Mouse (Mus musculus): Measurements from ENCODE around the gene Pmch. TPM values are rescaled to one million over a fixed set of nuclear protein-coding genes. Genes with fewer than 3 reads are reported as not detected.
A peak's percentile ranks its signal among the peaks of the same experiment; 100 is the strongest.

The Pmch gene
- polyA plus RNA-seq (2014; fragmentation: Nextera tagmentation; extraction: Ambion mirVana): 19.0 and 19.2 TPM in 2 replicates

- no peaks in the 10 kb centered on the region for H3K9me3 ChIP-seq (replicated peaks; ENCODE audit: control insufficient read depth, low read length)
- ATAC-seq (no peak), DNase-seq (ENCODE audit: low spot score) (no peak)
- H3K27me3 ChIP-seq (replicated peaks; ENCODE audit: control insufficient read depth, insufficient read depth, low read length): no peaks in the 10 kb centered on the region
- H3K4me2 ChIP-seq (ENCODE audit: low read length): no peak within 1 kb of the TSS
- H3K36me3 ChIP-seq (ENCODE audit: control insufficient read depth, insufficient read depth, low read length): 0 out of 2 replicates have a peak, but pooled peaks cover 4% of the 10 kb centered on the region
- 12% methylated on average over 5 of the region's 5 CpGs for WGBS
- H3K4me1 ChIP-seq (ENCODE audit: control insufficient read depth, insufficient read depth, low read length): no peaks in the 10 kb centered on the region
- H3K4me3 ChIP-seq (ENCODE audit: low read depth, low read length): no peak within 1 kb of the TSS
- no peak within 1 kb of the TSS for H3K27ac ChIP-seq (ENCODE audit: low read depth, low read length)
- no peak within 1 kb of the TSS for H3K9ac ChIP-seq (ENCODE audit: low read length)
These were observed at the start of gene Pmch for GRCm38 (mm10) chr10:88090772-88091171. TSS of gene Pmch (plus strand) at chr10:88091072.

- H3K27me3 ChIP-seq (replicated peaks; ENCODE audit: control insufficient read depth, insufficient read depth, low read length): no peaks in the 10 kb centered on the region
- no peaks in the 10 kb centered on the region for H3K4me1 ChIP-seq (ENCODE audit: control insufficient read depth, insufficient read depth, low read length)
- H3K9ac ChIP-seq (ENCODE audit: low read length): no peak overlapping the region
- H3K36me3 ChIP-seq (ENCODE audit: control insufficient read depth, insufficient read depth, low read length): no peaks in the 10 kb centered on the region
- no peaks in the 10 kb centered on the region for H3K9me3 ChIP-seq (replicated peaks; ENCODE audit: control insufficient read depth, low read length)
- H3K4me2 ChIP-seq (ENCODE audit: low read length): no peak overlapping the region
- DNase-seq (ENCODE audit: low spot score) (no peak), ATAC-seq (no peak)
- 87% methylated on average over 4 of the region's 4 CpGs for WGBS
- H3K27ac ChIP-seq (ENCODE audit: low read depth, low read length): no peak overlapping the region
- no peak overlapping the region for H3K4me3 ChIP-seq (ENCODE audit: low read depth, low read length)
These were observed 46.6 kb upstream of the Pmch start for GRCm38 (mm10) chr10:88044297-88044696.

GRCm38 (mm10) chr10:88046098-88046771, 44.6 kb upstream of the Pmch start:
- no peak overlapping the region for H3K4me2 ChIP-seq (ENCODE audit: low read length)
- no peak overlapping the region for H3K27ac ChIP-seq (ENCODE audit: low read depth, low read length)
- no peak for DNase-seq (ENCODE audit: low spot score)
- no peaks in the 10 kb centered on the region for H3K27me3 ChIP-seq (replicated peaks; ENCODE audit: control insufficient read depth, insufficient read depth, low read length)
- 74% methylated on average over 11 of the region's 11 CpGs for WGBS
- H3K36me3 ChIP-seq (ENCODE audit: control insufficient read depth, insufficient read depth, low read length): no peaks in the 10 kb centered on the region
- ATAC-seq: no peak
- H3K4me3 ChIP-seq (ENCODE audit: low read depth, low read length): no peak overlapping the region
- H3K9ac ChIP-seq (ENCODE audit: low read length): no peak overlapping the region
- H3K4me1 ChIP-seq (ENCODE audit: control insufficient read depth, insufficient read depth, low read length): no peaks in the 10 kb centered on the region
- no peaks in the 10 kb centered on the region for H3K9me3 ChIP-seq (replicated peaks; ENCODE audit: control insufficient read depth, low read length)

- Histone ChIP-seq H3K4me1 (ENCODE audit: control insufficient read depth, insufficient read depth, low read length) (no peaks in the 10 kb centered on the region), H3K4me3 (ENCODE audit: low read depth, low read length) (no peak overlapping the region), H3K9me3 (replicated peaks; ENCODE audit: control insufficient read depth, low read length) (no peaks in the 10 kb centered on the region), H3K4me2 (ENCODE audit: low read length) (no peak overlapping the region), H3K27ac (ENCODE audit: low read depth, low read length) (no peak overlapping the region), H3K27me3 (replicated peaks; ENCODE audit: control insufficient read depth, insufficient read depth, low read length) (no peaks in the 10 kb centered on the region), H3K9ac (ENCODE audit: low read length) (no peak overlapping the region), H3K36me3 (ENCODE audit: control insufficient read depth, insufficient read depth, low read length) (no peaks in the 10 kb centered on the region)
- ATAC-seq (no peak), DNase-seq (ENCODE audit: low spot score) (no peak)
- 84% methylated on average over 14 of the region's 14 CpGs for WGBS
These were observed 36.5 kb upstream of the Pmch start for GRCm38 (mm10) chr10:88054233-88054985.

GRCm38 (mm10) chr10:88056950-88057649, 33.8 kb upstream of the Pmch start:
- H3K27me3 ChIP-seq (replicated peaks; ENCODE audit: control insufficient read depth, insufficient read depth, low read length): no peaks in the 10 kb centered on the region
- no peak overlapping the region for H3K4me3 ChIP-seq (ENCODE audit: low read depth, low read length)
- 72% methylated on average over 14 of the region's 14 CpGs for WGBS
- H3K9ac ChIP-seq (ENCODE audit: low read length): no peak overlapping the region
- H3K9me3 ChIP-seq (replicated peaks; ENCODE audit: control insufficient read depth, low read length): no peaks in the 10 kb centered on the region
- peak; percentile 68; the same call in 1 of the 2 replicates for ATAC-seq
- peak; percentile 67 for DNase-seq (ENCODE audit: low spot score)
- no peaks in the 10 kb centered on the region for H3K36me3 ChIP-seq (ENCODE audit: control insufficient read depth, insufficient read depth, low read length)
- H3K27ac ChIP-seq (ENCODE audit: low read depth, low read length): no peak overlapping the region
- H3K4me2 ChIP-seq (ENCODE audit: low read length): no peak overlapping the region
- H3K4me1 ChIP-seq (ENCODE audit: control insufficient read depth, insufficient read depth, low read length): no peaks in the 10 kb centered on the region

- no peak for DNase-seq (ENCODE audit: low spot score)
- no peak overlapping the region for H3K9ac ChIP-seq (ENCODE audit: low read length)
- no peak overlapping the region for H3K4me2 ChIP-seq (ENCODE audit: low read length)
- no peak overlapping the region for H3K27ac ChIP-seq (ENCODE audit: low read depth, low read length)
- H3K4me3 ChIP-seq (ENCODE audit: low read depth, low read length): no peak overlapping the region
- no peaks in the 10 kb centered on the region for H3K4me1 ChIP-seq (ENCODE audit: control insufficient read depth, insufficient read depth, low read length)
- no peaks in the 10 kb centered on the region for H3K36me3 ChIP-seq (ENCODE audit: control insufficient read depth, insufficient read depth, low read length)
- no peaks in the 10 kb centered on the region for H3K9me3 ChIP-seq (replicated peaks; ENCODE audit: control insufficient read depth, low read length)
- ATAC-seq: no peak
- no peaks in the 10 kb centered on the region for H3K27me3 ChIP-seq (replicated peaks; ENCODE audit: control insufficient read depth, insufficient read depth, low read length)
- 84% methylated on average over 4 of the region's 4 CpGs for WGBS
These were observed 27.4 kb upstream of the Pmch start for GRCm38 (mm10) chr10:88063436-88063835.

GRCm38 (mm10) chr10:88064872-88065271, 26.0 kb upstream of the Pmch start:
- no peaks in the 10 kb centered on the region for H3K36me3 ChIP-seq (ENCODE audit: control insufficient read depth, insufficient read depth, low read length)
- WGBS: 90% methylated on average over 2 of the region's 2 CpGs
- no peak overlapping the region for H3K4me3 ChIP-seq (ENCODE audit: low read depth, low read length)
- H3K9ac ChIP-seq (ENCODE audit: low read length): no peak overlapping the region
- H3K4me1 ChIP-seq (ENCODE audit: control insufficient read depth, insufficient read depth, low read length): no peaks in the 10 kb centered on the region
- DNase-seq (ENCODE audit: low spot score) (no peak), ATAC-seq (no peak)
- no peak overlapping the region for H3K4me2 ChIP-seq (ENCODE audit: low read length)
- H3K27ac ChIP-seq (ENCODE audit: low read depth, low read length): no peak overlapping the region
- H3K9me3 ChIP-seq (replicated peaks; ENCODE audit: control insufficient read depth, low read length): no peaks in the 10 kb centered on the region
- no peaks in the 10 kb centered on the region for H3K27me3 ChIP-seq (replicated peaks; ENCODE audit: control insufficient read depth, insufficient read depth, low read length)

- H3K4me2 ChIP-seq (ENCODE audit: low read length): no peak overlapping the region
- no peaks in the 10 kb centered on the region for H3K36me3 ChIP-seq (ENCODE audit: control insufficient read depth, insufficient read depth, low read length)
- DNase-seq (ENCODE audit: low spot score): no peak
- no peak for ATAC-seq
- no peak overlapping the region for H3K27ac ChIP-seq (ENCODE audit: low read depth, low read length)
- H3K27me3 ChIP-seq (replicated peaks; ENCODE audit: control insufficient read depth, insufficient read depth, low read length): no peaks in the 10 kb centered on the region
- no peak overlapping the region for H3K9ac ChIP-seq (ENCODE audit: low read length)
- no peaks in the 10 kb centered on the region for H3K9me3 ChIP-seq (replicated peaks; ENCODE audit: control insufficient read depth, low read length)
- no peaks in the 10 kb centered on the region for H3K4me1 ChIP-seq (ENCODE audit: control insufficient read depth, insufficient read depth, low read length)
- WGBS: 85% methylated on average over 3 of the region's 3 CpGs
- H3K4me3 ChIP-seq (ENCODE audit: low read depth, low read length): no peak overlapping the region
These were observed 23.5 kb upstream of the Pmch start for GRCm38 (mm10) chr10:88067377-88067776.

Measured in forebrain, embryonic 14.5 days (tissue).